Mouse (Mus musculus) right cerebral cortex, postnatal 4 days (tissue): Measurements from ENCODE around the gene Apoc3.

ENCODE experiments used
- DNase-seq: peaks from one replicate; pipeline ENCODE4 v3.0.0-alpha.2; 2022

Apoc3 gene

DNA sequence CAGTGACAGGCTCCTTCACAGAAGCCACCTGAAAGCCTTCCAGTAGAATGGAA lies at the start of gene Apoc3:
Gene Apoc3, minus strand, starts transcription at position 41 of the 53 bp plus-strand sequence.
- no peak for DNase-seq

DNA sequence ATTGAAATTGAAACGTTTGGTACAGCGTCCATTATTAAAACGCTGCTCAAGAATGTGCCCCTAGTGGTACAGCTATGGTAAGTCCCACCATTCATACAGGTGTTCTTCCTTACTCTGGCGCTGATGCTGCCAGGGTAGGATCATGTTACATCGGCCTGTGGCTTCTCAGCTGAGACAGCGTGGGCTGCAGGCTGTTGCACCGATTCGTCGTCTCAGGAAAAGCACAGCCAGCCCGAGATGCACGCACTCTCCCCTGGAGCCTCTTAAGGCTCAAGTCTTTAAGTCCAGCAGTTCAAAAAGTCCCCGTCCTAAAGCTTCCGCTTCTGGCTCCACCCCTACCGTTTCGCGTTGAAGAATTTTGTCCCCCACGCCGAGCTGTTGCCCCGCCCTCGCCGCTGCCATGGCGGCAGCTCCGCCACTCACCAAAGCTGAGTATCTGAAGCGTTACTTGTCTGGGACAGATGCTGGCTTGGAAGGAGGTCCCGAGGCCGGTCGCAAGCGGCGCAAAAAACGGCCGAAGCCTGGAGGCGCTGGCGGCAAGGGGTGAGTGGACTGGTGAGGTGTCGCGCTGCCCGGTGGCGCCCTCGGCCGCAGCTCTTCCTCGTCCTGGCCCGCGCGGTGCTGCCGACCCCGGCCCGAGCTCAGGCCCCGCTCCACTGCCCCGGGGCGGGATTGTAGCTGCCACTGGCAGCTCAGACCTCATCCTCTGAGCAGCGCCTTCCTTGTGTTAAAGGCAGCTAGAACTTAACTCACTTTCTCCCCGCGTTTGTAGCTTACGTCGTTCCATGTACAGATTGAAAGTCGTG lies 47.4 kb upstream of the Apoc3 start, which contains the start of gene Bud13:
Gene Bud13, plus strand, starts transcription at position 378 of the 806 bp plus-strand sequence.
- peak; percentile 96 for DNase-seq

DNA sequence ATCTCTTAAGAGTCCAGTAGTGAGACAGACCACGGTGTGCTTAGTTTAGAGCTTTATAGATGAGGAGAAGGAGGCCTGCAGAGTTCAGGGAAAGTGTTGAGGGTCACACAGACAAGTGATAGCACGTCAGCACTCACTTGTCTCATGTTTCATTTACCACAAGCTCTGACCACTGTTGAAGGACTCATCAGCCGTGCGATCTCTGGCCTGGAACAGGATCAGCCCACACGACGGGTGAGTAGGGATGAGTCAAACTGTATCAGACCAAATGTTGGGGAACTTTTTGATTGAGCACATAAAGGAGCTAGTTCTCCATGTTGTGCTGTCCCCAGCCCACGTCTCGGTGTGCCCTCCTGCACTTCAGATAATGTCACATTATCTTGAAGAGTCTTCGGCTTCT lies 39.1 kb upstream of the Apoc3 start:
- DNase-seq = no peak

DNA sequence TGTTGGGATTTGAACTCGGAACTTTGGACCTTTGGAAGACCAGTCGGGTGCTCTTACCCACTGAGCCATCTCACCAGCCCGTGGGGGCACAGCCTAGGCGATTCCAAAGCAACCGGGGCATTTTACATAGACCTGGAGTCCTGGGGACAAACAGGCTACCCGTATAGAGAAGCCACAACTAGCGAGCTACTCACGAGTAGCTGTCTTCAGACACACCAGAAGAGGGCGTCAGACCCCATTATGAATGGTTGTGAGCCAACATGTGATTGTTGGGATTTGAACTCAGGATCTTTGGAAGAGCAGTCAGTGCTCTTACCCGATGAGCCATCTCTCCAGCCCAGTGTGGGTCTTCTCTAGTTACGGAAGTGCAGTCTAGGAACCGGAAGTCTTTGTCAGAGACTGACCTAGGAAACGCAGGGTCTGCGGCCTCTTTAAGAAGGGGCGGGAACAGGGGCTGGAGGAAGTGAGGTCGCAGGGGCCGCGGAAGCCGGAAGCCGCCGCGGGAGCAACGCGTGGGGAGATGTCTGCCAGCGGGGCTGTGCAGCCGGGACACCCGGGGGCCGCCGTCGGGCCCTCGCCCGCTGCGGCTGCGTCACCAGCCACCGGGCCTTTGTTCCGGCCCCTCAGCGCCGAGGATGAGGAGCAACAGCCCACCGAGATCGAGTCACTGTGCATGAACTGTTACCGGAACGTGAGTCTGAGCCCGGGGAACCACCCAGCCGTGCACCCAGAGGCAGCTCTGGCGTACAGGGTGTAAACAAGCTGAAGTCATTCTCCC lies 37.4 kb upstream of the Apoc3 start, which contains the start of gene Zpr1:
Gene Zpr1, plus strand, starts transcription at position 388 of the 778 bp plus-strand sequence.
- DNase-seq = peak; percentile 81

DNA sequence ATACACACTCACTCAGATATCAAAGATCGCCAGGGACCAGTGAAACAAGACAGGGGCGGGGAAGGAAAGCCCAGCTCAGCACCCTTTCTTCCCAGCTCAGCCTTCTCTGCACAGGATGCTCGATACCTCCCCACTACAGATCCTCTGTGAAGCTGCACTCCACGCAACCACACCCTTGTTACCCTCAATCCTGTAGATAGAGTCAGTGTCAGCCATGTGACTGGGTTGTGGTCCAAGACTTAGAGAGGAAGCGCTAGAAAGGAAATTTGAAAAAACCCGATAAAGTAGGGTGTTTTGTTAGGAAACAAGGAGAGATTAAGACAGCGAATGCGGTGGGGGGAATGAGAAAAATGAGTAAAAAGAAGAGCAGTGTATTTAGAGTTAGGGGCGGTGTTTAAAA lies 36.6 kb upstream of the Apoc3 start:
- no peak for DNase-seq

DNA sequence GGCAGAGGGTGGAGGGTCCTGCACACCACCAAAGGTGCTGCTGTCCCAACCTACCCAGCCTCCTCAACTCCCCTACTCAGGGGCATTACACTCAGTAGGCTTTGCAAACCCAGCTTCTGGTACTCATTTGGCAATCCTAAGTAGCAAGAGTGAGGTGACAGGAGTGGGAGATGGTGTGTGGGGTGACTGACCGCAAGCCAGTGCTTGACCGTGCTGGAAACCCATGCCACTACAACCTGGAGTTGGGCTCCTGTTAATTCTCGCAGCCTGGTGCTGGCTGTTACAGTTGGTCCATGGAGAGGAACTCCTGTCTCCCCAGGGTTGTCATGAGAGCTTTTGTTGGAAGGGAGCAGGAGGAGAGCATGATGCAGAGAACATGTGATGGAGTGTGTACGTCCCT lies 35.3 kb upstream of the Apoc3 start:
- no peak for DNase-seq

DNA sequence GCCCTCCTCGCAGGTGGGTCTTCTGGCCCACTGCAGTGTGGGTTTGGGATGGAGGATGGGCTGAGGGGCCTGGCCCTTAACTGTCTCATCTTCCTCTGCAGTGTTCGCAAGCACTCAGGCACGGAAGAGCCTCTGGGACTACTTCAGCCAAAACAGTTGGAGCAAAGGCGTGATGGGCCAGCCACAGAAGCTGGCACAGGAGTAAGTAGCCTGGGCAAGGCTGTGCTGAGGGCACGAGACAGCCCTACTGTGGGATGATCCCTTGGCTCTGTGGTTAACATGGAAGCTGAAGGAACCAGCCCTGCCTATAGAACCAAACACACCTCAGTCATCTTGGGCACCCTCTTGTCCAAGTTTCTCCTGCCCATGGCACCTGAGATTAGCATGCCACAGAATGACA lies 33.7 kb upstream of the Apoc3 start:
- no peak for DNase-seq

DNA sequence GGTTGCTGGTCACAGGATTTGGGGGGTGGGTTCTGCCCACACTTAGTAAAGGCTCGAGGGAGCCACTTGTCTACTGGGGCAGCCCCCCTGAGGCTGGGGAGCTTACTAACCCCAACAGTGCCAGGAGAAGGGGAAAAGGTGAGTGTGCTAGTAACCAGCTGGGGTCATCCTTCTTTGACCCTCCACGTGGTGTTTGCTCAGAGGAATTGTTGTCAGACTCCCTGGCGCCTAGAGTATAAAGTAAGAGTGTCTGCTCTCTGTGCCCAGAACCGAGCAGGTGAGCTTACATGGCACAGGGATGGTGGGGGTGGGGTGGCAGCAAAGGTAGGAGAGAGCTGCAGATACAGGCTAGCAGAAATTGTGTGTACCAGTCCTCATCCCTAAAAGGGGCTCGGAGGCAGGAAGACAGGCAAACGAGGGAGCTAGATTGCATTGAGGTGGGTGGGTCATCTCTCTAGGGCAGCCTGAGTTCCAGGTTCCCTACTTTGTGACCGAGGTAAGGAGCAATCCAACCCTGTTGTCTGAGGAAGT lies 33.0 kb upstream of the Apoc3 start, which contains the start of gene Apoa5:
Gene Apoa5, plus strand, starts transcription at position 291 of the 531 bp plus-strand sequence.
- DNase-seq = no peak

DNA sequence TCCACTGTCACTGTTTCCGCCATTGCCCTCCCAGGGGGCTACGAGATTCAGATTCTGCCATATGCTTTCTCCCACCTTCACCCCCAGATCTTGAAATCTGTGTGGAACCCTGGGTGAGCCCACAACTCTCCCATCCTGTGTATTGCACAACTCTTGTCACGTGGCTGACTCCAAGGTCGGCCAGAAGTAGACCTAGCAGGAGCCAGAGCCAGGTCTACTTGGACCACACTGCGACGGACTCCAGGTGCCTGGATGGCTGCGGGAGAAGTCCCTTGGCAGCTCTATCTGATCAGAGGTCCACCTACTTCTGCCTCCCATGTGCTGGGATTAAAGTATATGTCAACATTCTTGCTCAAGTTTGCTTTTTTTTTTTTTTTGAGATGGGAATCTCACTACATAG lies 25.7 kb upstream of the Apoc3 start:
- no peak for DNase-seq

DNA sequence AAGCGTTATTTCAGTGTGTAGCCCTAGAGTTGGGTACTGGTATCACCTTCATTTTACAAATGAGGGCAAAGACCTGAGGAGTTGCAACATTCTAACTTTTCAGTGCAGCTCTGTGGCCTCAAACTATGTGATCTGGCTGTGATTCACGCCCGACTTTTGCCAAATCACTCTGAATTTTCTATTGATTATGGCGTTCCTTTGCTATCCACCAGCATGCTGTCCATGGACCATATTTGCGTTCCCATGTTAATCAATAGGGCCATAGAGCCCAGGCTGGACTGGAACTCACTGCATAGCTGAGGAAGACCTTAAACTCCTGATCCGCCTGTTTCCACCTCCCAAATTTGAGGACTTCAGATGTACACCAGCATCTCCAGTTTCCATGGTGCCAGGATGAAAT lies 23.7 kb upstream of the Apoc3 start:
- no peak for DNase-seq

DNA sequence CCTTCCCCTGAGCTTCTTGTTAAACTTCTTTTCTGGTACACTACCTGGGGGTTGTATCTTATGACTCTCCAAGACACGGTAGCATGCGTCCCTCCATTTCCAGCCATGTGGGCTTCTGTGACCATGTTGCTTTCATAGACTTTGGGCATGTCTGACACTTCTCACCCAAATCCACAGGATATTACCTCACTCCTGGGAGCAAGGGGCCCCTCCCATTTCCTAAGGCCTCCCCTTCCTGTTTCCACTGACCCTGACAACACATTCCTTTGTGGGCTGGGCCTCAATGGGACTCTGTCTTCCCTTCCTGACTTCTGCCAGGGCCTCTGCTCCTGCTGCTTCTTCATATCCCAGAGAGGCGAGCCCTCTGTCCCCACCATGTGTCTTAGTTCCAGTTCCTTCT lies 22.1 kb upstream of the Apoc3 start:
- DNase-seq = no peak

DNA sequence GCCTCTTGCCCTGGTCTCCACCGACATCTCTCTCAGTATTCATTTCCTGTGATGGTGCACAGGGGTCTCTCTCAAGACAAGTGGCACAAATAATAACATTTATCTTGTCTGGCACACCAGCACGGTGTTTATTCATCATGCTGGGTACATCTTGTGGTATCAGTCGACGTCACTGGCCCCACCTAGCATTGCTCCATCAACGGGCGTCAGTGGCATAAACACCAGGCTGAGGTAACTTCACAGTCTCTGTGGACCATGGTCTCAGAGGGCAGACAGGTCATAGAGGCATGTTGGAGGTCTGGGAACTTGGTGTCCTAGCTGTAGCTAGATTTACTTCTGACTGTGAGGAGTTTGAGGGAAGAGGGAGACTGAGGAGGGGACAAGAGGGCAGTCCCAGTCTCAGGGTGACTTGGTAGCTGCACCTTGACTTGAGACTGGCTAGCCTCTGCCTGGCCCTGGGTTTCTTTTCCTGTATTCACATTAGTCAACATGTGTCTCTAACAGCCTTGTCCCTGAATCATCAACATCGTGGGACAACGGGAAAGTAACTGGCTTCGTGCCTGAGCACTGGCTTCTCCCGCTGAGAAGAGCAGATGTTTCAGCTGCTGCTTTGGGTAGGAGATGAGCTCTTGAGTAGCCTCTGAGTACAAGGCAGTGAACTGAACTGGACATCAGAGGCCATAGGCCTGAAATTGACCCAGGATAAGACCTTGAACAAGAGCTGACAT lies 21.4 kb upstream of the Apoc3 start:
- DNase-seq = no peak

DNA sequence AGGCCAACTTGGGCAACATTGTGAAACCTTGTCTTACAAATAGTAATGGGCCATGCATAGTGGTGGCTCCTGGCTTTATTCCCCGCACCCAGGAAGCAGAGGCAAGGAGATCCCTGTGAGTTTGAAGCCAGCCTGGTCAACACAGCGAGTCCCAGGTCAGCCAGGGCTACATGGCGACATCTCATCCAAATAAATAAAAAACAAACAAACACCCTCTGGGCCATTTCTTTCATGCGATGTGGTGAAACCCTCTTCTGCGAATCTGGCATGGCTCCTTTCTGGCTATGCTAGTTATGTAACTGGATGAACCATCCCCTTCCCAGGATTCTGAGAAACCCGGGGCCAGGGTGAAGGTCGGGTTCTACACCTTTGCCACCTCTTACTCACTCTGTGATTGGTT lies 20.7 kb upstream of the Apoc3 start:
- DNase-seq = no peak

DNA sequence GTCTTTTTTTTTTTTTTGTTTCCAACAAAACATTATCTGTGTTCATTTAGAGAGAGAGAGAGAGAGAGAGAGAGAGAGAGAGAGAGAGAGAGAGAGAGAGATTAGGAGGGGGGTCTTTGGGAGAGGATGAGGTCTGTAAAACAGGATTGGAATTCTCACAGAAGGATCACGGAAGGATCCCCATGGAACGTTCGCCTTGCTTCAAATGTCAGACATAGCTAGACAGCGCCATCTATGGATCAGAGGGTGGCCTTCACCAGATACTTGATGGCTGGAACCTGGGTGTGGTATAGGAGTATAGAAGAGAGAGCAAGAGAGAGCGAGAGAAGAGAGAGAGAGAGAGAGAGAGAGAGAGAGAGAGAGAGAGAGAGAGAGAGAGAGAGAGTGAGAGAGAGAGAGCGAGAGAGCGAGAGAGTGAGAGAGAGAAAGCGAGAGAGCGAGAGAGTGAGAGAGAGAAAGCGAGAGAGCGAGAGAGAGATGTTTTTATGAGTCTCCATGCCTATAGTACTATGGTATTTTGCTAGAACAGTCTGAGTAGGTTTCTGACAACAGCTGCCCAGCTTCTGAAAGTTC lies 11.4 kb upstream of the Apoc3 start:
- DNase-seq = peak; percentile 62

DNA sequence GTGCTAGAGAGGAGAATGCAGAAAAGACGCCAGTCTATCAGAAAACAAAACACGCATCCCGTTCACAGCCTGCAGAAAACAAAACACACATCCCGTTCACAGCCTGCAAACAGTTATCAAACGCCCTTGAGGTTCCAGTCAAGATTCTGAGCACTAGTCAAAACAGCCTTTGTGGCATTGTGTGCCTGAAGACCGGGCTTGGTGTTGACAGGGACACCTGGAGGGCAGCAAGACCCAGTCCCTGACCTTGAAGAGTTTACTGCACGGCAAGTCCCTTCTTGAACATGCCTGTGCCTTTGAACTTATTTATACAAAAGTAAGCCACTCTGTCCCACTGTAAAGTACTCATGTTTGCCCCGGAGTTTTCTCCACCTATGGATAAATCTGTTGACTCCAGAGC lies 8.1 kb upstream of the Apoc3 start:
- no peak for DNase-seq

DNA sequence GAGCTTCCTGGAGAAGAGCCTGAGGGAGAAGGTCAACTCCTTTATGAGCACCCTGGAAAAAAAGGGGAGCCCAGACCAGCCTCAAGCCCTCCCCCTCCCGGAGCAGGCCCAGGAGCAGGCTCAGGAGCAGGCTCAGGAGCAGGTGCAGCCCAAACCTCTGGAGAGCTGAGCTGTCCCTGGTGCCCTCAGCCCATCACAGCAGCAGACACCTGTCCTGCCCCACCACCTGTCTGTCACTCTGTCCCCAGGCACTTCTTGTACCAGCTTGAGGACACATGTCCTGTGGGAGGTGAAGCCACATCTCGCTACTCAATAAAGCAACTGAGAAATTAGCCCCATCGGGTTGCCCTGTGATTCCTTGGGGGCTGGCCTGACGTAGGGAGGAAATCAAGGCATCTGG lies 7.7 kb upstream of the Apoc3 start:
- DNase-seq = no peak

DNA sequence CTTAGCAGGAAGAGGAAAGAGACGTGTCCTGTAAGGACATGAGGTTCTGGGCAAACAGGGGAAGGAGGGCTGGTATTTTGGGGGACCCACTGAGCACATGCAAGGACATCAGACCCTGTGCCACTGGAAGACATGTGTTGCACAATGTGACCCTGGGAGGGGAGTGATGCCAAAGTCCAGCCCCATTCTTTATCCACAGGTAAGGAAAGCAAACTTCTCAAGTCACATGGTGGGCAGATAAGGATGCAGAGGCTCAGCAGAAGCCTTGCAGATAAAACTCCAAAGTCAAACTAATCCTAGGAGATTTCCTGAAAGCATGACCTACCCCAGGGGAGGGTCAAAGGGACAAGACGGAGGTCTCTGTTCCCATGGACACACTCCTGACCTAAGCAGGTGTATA lies 6.4 kb upstream of the Apoc3 start:
- no peak for DNase-seq

DNA sequence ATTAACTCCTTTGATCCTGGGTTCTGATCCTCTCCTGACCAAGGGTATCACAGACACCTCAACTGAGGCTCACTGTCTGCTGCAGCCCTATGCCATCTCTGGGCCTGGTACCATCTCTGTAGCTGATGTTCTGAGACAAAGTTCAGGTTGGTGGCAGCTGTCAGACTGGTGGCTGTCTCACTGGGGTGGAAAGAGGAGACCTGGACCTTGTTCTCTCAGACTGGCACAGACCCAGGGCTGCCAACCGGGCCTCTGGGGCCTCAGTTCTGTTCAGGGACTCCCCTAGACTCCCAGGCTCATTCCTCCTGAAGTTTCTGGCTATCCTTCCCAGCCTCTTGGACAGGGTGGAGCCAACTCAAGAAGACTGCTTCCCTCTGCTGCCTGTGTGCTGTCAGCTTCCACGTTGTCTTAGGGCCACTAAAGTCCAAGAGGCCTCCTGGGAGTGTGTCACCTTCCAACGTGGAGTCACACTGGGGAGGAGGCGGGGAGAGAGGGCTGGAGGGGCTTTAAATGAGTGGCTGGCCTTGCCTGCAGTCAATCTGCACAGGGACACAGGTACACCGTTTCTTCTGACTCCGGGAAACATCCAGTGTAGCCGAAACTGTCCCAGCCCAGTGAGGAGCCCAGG lies 5.2 kb upstream of the Apoc3 start, which contains the start of gene Apoa4:
Gene Apoa4, plus strand, starts transcription at position 171 of the 628 bp plus-strand sequence.
- DNase-seq = no peak

DNA sequence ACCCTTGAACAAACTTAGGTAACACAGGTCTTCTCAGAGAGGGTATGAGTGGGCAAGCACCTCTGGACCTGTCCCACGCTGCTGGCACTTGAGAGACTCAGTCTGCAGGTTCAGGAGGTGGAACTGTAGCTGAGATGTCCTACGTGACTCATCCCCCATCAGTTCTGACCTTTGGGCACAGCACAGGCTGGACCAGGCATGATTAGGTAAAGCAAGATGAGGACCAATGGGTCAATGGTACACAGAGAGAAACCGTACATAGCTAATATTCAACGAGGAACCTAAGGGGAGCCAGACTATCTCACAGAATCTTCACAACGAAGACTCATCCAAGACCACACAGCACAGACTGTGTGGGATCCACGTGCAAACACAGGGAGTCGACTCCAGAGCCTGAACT lies 3.4 kb upstream of the Apoc3 start:
- no peak for DNase-seq

DNA sequence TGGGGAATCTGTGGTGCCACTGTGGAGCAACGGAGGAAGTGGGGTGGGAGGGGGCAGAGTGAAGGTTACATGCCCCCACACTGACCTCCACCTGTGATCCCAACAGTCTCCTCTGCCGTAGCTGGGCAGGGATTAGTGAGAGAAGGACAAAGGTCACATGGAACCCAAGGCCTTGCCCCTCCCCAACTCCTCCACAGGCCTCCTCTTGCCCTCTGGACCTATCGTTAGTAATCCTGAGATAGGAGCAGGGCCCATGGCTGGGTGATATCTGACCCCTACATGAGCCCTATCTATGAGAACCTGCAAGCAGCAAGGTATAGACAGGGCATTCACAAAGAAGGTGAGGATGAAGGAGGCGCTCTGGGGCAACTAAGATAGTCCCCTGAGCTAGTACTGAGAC lies 213 bp upstream of the Apoc3 start:
- DNase-seq = no peak

DNA sequence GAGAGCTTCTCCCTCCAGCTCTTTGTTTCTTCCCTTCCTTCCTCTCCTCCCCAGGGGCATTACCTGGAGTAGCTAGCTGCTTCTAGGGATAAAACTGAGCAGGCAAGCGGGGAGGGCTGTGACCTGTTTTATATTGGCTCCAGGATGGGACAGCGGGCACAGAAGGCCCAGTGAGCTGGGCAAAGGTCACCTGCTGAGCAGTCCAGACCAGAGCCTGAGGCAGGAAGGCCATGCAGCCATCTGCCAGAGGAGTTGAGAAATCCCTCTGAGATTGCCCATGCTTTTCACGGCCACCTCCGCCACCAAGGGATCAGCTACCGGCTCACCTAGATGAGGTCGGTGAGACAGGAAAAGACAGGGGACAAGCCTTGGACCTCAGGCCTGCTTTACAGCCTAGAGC lies 240 bp downstream of the Apoc3 start:
- DNase-seq = no peak

DNA sequence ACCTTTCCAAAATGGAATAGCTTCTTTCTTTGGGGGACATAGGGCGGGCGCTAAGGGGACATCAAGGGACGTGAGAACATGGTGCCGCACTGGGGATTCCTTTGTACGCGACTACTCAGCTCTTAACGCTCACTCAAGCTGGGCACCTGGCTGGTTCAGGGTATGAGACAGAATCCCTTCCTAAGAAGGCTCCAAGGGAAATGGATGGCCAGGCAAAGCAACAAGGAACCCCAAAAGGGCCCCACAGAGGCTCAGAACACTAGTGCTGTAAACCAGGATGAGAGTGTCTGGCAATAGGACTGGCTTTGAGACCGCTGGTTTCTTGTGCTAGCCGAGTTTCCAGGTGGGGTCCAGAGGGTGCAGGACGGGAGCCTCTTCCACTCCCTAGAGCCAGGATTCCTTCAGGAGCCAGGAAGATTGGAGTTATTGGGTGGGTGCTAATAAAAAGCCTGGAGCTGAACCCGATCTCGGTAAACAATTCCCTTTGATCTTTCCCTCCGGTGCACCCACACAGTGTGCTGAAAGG lies 4.9 kb downstream of the Apoc3 start:
- DNase-seq = no peak
